Mouse (Mus musculus) E14TG2a.4 (cell line): ENCODE measurements at regions not wholly inside any gene's neighbourhood (a gene's known extent, or its start where the extent isn't known, plus 50 kb on each side); places are given as distances from the start of the nearest gene placed in this dataset.
"Not testable (repeated sequence)": the region's sequence is repeated elsewhere in the genome, so short reads cannot be mapped to it uniquely, and the experiment has no call there.

ENCODE experiments used
- CTCF ChIP-seq: conservative IDR thresholded peaks from 2 replicates; pipeline ENCODE4 v1.5.1; 2014; ENCODE audit warnings: low read length
- NANOG ChIP-seq: IDR thresholded peaks from 2 replicates; pipeline ENCODE4 v1.6.1; 2014; ENCODE audit warnings: borderline replicate concordance, low read length, mixed read lengths
- POU5F1 ChIP-seq: IDR thresholded peaks from 2 replicates; pipeline ENCODE4 v1.6.1; 2014; ENCODE audit warnings: low read length, borderline replicate concordance

GRCm38 (mm10) chr13:12668742-12669141, 103.1 kb downstream of the Ero1lb start:
- TF ChIP-seq CTCF, NANOG, POU5F1: not testable (repeated sequence)
